Mouse (Mus musculus): ENCODE measurements around the gene Ciita. TPM values are rescaled to one million over a fixed set of nuclear protein-coding genes. Genes with fewer than 3 reads are reported as not detected.
A peak's percentile ranks its signal among the peaks of the same experiment; 100 is the strongest.

Ciita gene
- polyA plus RNA-seq, 1 experiment from 2014 or later, result 0.49 TPM

DNA sequence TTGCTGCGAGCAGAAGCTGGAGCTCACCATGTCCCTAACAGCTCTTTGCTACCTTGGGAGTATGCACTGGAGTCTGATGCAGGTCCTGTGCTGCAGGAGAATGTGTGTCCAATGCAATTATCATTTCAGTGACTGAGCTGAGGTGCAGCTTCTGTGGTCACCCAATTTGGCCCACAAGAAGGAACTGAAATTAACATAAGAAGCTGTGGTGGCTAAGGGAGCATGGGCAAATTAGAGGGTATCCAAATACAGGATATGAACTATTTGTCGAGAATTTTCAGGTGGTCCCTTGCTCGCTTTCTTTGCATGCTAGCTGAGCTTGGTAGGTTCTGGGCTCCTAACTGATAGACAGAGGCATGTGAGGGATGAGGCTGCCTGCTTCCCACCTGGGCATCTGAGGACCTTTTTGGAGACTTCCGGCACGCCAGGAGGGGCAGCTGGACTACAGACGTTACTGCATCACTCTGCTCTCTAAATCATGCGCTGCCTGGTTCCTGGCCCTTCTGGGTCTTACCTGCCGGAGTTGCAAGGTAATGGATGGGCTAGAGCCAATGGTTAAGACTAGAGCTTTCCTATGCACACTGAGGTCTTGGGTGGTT is 8.1 kb downstream of the Ciita start:
- H3K4me1 ChIP-seq (ENCODE audit: control insufficient read depth, insufficient read depth, low read length), result no peaks in the 10 kb centered on the region

DNA sequence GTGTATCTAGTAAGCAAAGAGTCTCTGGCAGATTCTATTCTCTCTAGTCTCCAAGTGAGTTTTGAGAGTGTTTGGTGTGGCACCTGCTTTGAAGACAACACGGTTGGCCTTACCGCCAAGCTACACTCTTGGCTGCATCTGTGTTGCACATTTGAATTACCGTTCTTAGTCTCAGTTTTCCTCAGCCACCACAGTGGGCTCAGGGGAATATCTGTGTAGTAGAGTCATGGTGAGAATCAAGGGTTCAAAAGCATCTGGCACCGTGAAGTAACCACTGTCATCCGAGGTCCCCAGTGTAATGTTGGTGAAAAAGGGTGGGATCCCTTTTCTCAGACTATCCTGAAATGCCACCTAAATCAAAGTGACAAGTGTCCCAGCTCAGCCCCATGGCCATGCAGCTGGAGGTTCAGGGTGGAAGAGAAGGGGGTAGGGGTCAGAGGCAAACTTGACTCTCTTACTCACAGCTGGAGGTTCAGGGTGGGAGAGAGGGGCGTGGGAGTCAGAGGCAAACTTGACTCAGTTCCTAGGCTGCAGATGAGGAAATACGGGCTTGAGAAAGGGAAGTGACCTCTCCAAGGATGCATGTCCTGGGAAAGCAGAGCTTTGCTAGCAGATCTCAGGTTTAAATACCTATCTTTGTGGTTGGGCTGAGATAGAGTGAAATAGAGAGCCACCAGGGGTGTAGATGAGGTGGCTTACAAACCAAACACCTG is 9.1 kb downstream of the Ciita start:
- Histone ChIP-seq H3K36me3 (ENCODE audit: control insufficient read depth, insufficient read depth, low read length) (no peaks in the 10 kb centered on the region), H3K9ac (ENCODE audit: low read length) (no peak overlapping the region), H3K4me1 (ENCODE audit: control insufficient read depth, insufficient read depth, low read length) (no peaks in the 10 kb centered on the region), H3K4me3 (replicated peaks; ENCODE audit: low read length) (no peak overlapping the region), H3K27me3 (ENCODE audit: control insufficient read depth, insufficient read depth, low read length) (peaks cover 3% of the 10 kb centered on the region), H3K4me2 (ENCODE audit: low read depth, low read length) (no peak overlapping the region), H3K27ac (ENCODE audit: low read length) (no peak overlapping the region), H3K9me3 (replicated peaks; ENCODE audit: control insufficient read depth, low read length) (no peaks in the 10 kb centered on the region)
- 74% methylated on average over 7 of the region's 7 CpGs for WGBS
- no peak for ATAC-seq (ENCODE audit: insufficient read depth, low FRiP score)

More for the DNA sequence above, 8.1 kb downstream of the Ciita start:
- Histone ChIP-seq H3K27me3 (ENCODE audit: control insufficient read depth, insufficient read depth, low read length) (peaks cover 3% of the 10 kb centered on the region), H3K9me3 (replicated peaks; ENCODE audit: control insufficient read depth, low read length) (no peaks in the 10 kb centered on the region), H3K9ac (ENCODE audit: low read length) (no peak overlapping the region), H3K36me3 (ENCODE audit: control insufficient read depth, insufficient read depth, low read length) (no peaks in the 10 kb centered on the region), H3K4me3 (replicated peaks; ENCODE audit: low read length) (no peak overlapping the region), H3K27ac (ENCODE audit: low read length) (no peak overlapping the region), H3K4me2 (ENCODE audit: low read depth, low read length) (no peak overlapping the region)
- WGBS, result 84% methylated on average over 8 of the region's 8 CpGs
- no peak for ATAC-seq (ENCODE audit: insufficient read depth, low FRiP score)

DNA sequence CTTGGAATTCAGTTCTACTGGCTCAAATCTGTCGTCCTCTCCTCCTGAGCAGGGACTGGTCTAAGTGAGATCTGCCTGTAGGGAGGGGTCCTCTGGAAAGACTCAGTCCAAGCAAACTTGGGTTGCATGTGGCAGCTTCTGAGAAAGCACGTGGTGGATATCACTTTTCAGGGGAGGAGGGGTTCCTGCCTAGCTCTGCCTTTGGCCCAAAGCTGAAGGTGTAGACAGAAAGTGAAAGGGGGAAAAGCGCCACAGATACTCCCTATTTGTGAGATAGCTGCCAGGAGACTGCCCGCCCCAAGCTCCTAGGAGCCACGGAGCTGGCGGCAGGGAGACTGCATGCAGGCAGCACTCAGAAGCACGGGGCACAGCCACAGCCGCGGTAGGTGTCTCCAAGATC is 9.6 kb downstream of the Ciita start:
- no peak for ATAC-seq (ENCODE audit: insufficient read depth, low FRiP score)
- 0 out of 2 replicates have a peak overlapping the region, but pooled peaks have one; percentile 46 for H3K9ac ChIP-seq (ENCODE audit: low read length)
- no peaks in the 10 kb centered on the region for H3K36me3 ChIP-seq (ENCODE audit: control insufficient read depth, insufficient read depth, low read length)
- H3K4me2 ChIP-seq (ENCODE audit: low read depth, low read length), result peak overlapping the region; percentile 44; the same call in 1 of the 2 replicates
- peak overlapping the region; percentile 22 for H3K4me3 ChIP-seq (replicated peaks; ENCODE audit: low read length)
- H3K27me3 ChIP-seq (ENCODE audit: control insufficient read depth, insufficient read depth, low read length), result peaks cover 3% of the 10 kb centered on the region
- 4% methylated on average over 9 of the region's 9 CpGs for WGBS
- no peak overlapping the region for H3K27ac ChIP-seq (ENCODE audit: low read length)
- no peaks in the 10 kb centered on the region for H3K9me3 ChIP-seq (replicated peaks; ENCODE audit: control insufficient read depth, low read length)
- H3K4me1 ChIP-seq (ENCODE audit: control insufficient read depth, insufficient read depth, low read length), result no peaks in the 10 kb centered on the region

DNA sequence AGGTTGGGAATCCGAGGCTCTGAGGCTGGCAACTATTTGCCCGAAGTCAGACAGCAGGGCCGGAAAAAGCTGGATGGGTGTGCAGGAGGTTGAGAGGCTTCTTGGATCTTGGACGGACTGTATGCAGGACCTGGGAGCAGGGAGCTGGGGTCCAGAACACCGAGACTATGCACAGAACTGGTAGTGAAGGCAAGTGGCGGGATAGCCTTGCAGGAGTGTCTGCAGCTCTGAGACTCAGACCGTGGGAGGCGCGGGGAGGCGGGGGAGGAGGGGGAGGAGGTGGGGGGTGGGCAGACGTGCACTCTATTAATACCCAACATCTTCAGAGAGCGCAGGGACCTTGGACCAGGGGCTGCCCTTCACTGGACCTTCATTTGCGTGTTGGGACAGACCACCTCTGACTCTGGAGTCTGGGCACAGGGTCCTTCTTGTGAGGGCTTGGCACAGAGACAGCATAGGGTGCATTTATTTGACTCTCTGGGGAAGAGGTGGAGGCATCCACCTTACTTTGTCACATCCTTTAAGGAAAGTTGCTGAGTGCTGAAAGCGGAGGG is 10.1 kb downstream of the Ciita start:
- Histone ChIP-seq H3K4me3 (replicated peaks; ENCODE audit: low read length) (peak overlapping the region; percentile 22), H3K9me3 (replicated peaks; ENCODE audit: control insufficient read depth, low read length) (no peaks in the 10 kb centered on the region), H3K36me3 (ENCODE audit: control insufficient read depth, insufficient read depth, low read length) (no peaks in the 10 kb centered on the region), H3K27me3 (ENCODE audit: control insufficient read depth, insufficient read depth, low read length) (peaks cover 3% of the 10 kb centered on the region), H3K27ac (ENCODE audit: low read length) (no peak overlapping the region), H3K4me1 (ENCODE audit: control insufficient read depth, insufficient read depth, low read length) (no peaks in the 10 kb centered on the region), H3K9ac (ENCODE audit: low read length) (0 out of 2 replicates have a peak overlapping the region, but pooled peaks have one; percentile 46), H3K4me2 (ENCODE audit: low read depth, low read length) (peak overlapping the region; percentile 44; the same call in 1 of the 2 replicates)
- WGBS, result 14% methylated on average over 13 of the region's 14 CpGs
- ATAC-seq (ENCODE audit: insufficient read depth, low FRiP score), result no peak

DNA sequence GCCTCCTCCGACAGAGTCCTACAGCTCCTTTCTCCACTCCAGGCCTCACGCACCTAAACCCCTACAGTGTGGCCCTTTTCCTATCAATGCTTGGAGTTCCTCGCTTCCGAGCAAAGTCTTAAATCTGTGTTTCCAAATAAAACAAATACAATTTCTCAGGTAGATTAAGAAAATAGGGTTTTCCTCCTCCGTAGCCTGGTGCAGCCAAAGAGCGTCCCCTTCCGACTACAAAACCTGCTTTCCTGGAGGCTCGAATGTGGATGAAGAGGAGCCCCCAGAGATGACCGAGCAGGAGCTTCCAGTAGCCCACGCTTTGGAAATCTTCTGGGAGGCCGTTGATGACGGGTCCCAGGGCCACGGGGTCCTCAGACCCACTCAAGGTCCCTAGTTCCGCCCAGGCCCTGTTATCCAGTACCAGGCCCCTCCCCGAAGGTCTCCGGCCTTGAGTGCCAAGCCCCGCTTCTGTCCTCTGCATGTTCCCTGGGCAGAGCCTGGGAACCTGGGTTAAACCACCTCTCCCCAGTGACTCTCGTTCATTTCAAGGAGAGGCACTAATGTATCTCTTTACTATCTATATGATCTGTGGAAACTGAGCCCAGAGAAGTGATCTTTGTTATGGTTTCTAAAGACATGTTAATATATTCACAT is 10.8 kb downstream of the Ciita start:
- H3K9ac ChIP-seq (ENCODE audit: low read length), result no peak overlapping the region
- no peak overlapping the region for H3K4me3 ChIP-seq (replicated peaks; ENCODE audit: low read length)
- WGBS, result 79% methylated on average over 18 of the region's 18 CpGs
- H3K27ac ChIP-seq (ENCODE audit: low read length), result no peak overlapping the region
- no peaks in the 10 kb centered on the region for H3K36me3 ChIP-seq (ENCODE audit: control insufficient read depth, insufficient read depth, low read length)
- peaks cover 3% of the 10 kb centered on the region for H3K27me3 ChIP-seq (ENCODE audit: control insufficient read depth, insufficient read depth, low read length)
- ATAC-seq (ENCODE audit: insufficient read depth, low FRiP score), result no peak
- H3K4me2 ChIP-seq (ENCODE audit: low read depth, low read length), result no peak overlapping the region
- H3K9me3 ChIP-seq (replicated peaks; ENCODE audit: control insufficient read depth, low read length), result no peaks in the 10 kb centered on the region
- H3K4me1 ChIP-seq (ENCODE audit: control insufficient read depth, insufficient read depth, low read length), result no peaks in the 10 kb centered on the region

DNA sequence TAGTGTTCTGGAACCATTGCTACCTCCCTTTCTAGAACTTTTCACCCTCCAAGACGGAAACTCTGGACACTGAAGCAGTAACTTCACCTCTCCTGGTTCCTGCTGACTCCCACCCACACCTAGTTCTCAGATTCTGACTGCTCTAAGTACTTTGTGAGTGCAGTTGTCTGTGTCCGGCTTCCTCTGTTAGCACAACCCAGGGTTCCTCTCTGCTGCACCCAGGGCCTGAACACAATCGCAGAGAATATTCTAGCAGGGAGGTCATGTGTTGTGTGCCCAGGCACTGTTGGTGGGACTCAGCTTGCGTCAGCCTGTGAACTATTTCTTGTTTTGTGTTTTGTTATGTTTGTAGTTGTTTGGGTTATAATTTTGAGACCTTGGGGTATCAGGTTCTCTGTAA is 11.9 kb downstream of the Ciita start:
- H3K9ac ChIP-seq (ENCODE audit: low read length), result no peak overlapping the region
- peaks cover 3% of the 10 kb centered on the region for H3K27me3 ChIP-seq (ENCODE audit: control insufficient read depth, insufficient read depth, low read length)
- no peak overlapping the region for H3K4me3 ChIP-seq (replicated peaks; ENCODE audit: low read length)
- no peak overlapping the region for H3K4me2 ChIP-seq (ENCODE audit: low read depth, low read length)
- WGBS, result 81% methylated on average over 4 of the region's 4 CpGs
- H3K9me3 ChIP-seq (replicated peaks; ENCODE audit: control insufficient read depth, low read length), result no peaks in the 10 kb centered on the region
- no peaks in the 10 kb centered on the region for H3K36me3 ChIP-seq (ENCODE audit: control insufficient read depth, insufficient read depth, low read length)
- H3K4me1 ChIP-seq (ENCODE audit: control insufficient read depth, insufficient read depth, low read length), result no peaks in the 10 kb centered on the region
- H3K27ac ChIP-seq (ENCODE audit: low read length), result no peak overlapping the region
- no peak for ATAC-seq (ENCODE audit: insufficient read depth, low FRiP score)

DNA sequence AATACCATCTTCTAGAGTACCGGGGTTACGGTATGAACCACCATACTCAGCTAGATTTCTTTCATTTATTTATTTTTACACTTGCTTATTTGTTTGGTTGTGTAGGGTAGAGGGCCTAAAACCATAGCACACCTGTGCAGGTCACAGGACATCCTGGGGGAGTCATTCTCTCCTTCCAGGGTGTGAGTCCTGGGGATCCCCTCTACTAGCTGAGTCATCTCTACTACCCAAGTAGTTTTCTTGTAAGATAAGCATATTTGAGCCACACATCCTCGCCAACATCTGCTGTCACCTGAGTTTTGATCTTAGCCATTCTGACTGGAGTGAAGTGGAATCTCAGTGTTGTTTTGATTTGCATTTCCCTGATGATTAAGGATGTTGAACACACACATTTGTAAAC is 12.7 kb downstream of the Ciita start:
- peaks cover 3% of the 10 kb centered on the region for H3K27me3 ChIP-seq (ENCODE audit: control insufficient read depth, insufficient read depth, low read length)
- WGBS, result 83% methylated on average over 3 of the region's 3 CpGs
- H3K4me2 ChIP-seq (ENCODE audit: low read depth, low read length), result no peak overlapping the region
- ATAC-seq (ENCODE audit: insufficient read depth, low FRiP score), result no peak
- no peak overlapping the region for H3K4me3 ChIP-seq (replicated peaks; ENCODE audit: low read length)
- H3K9ac ChIP-seq (ENCODE audit: low read length), result no peak overlapping the region
- no peaks in the 10 kb centered on the region for H3K9me3 ChIP-seq (replicated peaks; ENCODE audit: control insufficient read depth, low read length)
- no peaks in the 10 kb centered on the region for H3K4me1 ChIP-seq (ENCODE audit: control insufficient read depth, insufficient read depth, low read length)
- no peaks in the 10 kb centered on the region for H3K36me3 ChIP-seq (ENCODE audit: control insufficient read depth, insufficient read depth, low read length)
- H3K27ac ChIP-seq (ENCODE audit: low read length), result no peak overlapping the region

DNA sequence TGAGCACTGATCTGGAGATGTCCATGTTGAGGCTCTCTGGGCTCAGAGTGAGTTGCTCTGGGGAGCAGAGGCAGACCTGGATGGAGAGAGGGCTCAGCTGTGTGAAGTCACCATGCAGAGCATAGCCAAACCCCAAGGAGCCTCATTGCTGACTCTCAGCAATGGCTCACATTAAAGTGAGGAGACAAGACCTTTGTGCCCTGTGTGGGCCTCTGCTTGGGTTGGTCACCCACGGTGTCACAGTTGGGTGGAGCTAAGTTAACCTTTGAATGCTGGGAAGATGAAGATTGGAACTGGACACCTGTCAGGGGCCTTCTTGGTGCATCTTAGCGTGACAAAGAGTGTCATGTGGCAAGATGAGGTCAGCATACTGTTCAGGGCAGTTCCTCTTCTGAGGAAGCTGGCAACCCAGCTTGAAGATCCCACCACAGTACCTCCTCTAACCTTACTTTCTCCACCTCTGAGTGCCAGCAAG is 16.0 kb downstream of the Ciita start:
- Histone ChIP-seq H3K27ac (ENCODE audit: low read length) (no peak overlapping the region), H3K4me3 (replicated peaks; ENCODE audit: low read length) (no peak overlapping the region), H3K9me3 (replicated peaks; ENCODE audit: control insufficient read depth, low read length) (no peaks in the 10 kb centered on the region), H3K4me2 (ENCODE audit: low read depth, low read length) (no peak overlapping the region), H3K9ac (ENCODE audit: low read length) (no peak overlapping the region), H3K36me3 (ENCODE audit: control insufficient read depth, insufficient read depth, low read length) (no peaks in the 10 kb centered on the region), H3K27me3 (ENCODE audit: control insufficient read depth, insufficient read depth, low read length) (no peaks in the 10 kb centered on the region; the same call in 1 of the 2 replicates), H3K4me1 (ENCODE audit: control insufficient read depth, insufficient read depth, low read length) (no peaks in the 10 kb centered on the region)
- WGBS, result 48% methylated on average over 2 of the region's 2 CpGs
- ATAC-seq (ENCODE audit: insufficient read depth, low FRiP score), result no peak

DNA sequence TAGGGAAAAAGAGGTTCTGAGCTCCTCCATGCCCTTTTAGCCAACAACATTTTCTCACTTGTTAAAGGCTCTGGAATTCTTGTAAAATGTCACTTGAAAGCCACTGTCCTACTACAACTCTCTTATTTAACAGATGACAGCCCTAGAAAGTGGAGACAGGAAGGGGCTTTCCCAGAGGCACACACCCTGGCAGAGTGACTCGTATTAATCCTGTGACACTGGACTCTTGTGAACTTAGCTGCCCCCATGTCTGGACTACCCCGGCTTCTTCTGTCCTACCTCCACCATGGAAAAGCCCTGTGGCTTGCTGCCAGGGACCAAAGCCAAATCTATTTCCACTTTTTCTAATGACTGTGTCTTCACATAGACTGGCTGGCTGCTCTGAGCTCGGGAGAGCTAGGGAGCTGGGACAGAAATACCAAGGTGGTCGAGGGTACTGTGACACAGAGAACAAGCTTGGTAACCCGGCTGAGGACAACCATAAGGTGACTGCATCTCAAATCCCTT is 18.3 kb downstream of the Ciita start:
- WGBS, result 66% methylated on average over 5 of the region's 5 CpGs
- Histone ChIP-seq H3K9ac (ENCODE audit: low read length) (no peak overlapping the region), H3K4me2 (ENCODE audit: low read depth, low read length) (no peak overlapping the region), H3K27ac (ENCODE audit: low read length) (no peak overlapping the region), H3K4me3 (replicated peaks; ENCODE audit: low read length) (no peak overlapping the region), H3K36me3 (ENCODE audit: control insufficient read depth, insufficient read depth, low read length) (no peaks in the 10 kb centered on the region), H3K9me3 (replicated peaks; ENCODE audit: control insufficient read depth, low read length) (no peaks in the 10 kb centered on the region), H3K27me3 (ENCODE audit: control insufficient read depth, insufficient read depth, low read length) (no peaks in the 10 kb centered on the region), H3K4me1 (ENCODE audit: control insufficient read depth, insufficient read depth, low read length) (no peaks in the 10 kb centered on the region)
- no peak for ATAC-seq (ENCODE audit: insufficient read depth, low FRiP score)
